Mouse (Mus musculus) small intestine, adult 2 months (tissue): ENCODE measurements around the gene Dpyd. TPM values are rescaled to one million over a fixed set of nuclear protein-coding genes. Genes with fewer than 3 reads are reported as not detected.

Source experiments
- H3K27ac ChIP-seq: fragments of 200-500 bp; 2 replicates; pipeline ENCODE4 v1.5.1; 2012; ENCODE audit warnings: low read depth, low read length, control low read depth, inconsistent platforms; ENCODE audit not compliant: insufficient read depth
- H3K27me3 ChIP-seq: fragments of 200-500 bp; 2 replicates; pipeline ENCODE4 v1.6.1; 2012; ENCODE audit warnings: mild to moderate bottlenecking, moderate library complexity, low read length, inconsistent platforms; ENCODE audit not compliant: control insufficient read depth, insufficient read depth
- H3K36me3 ChIP-seq: fragments of 200-500 bp; 2 replicates; pipeline ENCODE4 v1.6.1; 2012; ENCODE audit warnings: mild to moderate bottlenecking, low read length, control low read depth, inconsistent platforms; ENCODE audit not compliant: control insufficient read depth, insufficient read depth
- H3K4me1 ChIP-seq: fragments of 200-500 bp; 2 replicates; pipeline ENCODE4 v1.6.1; 2012; ENCODE audit warnings: low read length, inconsistent platforms, mixed read lengths; ENCODE audit not compliant: control insufficient read depth, insufficient read depth, insufficient read length
- H3K4me3 ChIP-seq: fragments of 200-500 bp; 2 replicates; pipeline ENCODE4 v1.5.1; 2012; ENCODE audit warnings: low read depth, mild to moderate bottlenecking, control low read depth, inconsistent platforms, low read length, moderate library complexity
- CTCF ChIP-seq: fragments of 200-500 bp; IDR thresholded peaks from 2 replicates; pipeline ENCODE4 v1.5.1; 2012; ENCODE audit warnings: low read depth, mild to moderate bottlenecking, control low read depth, inconsistent platforms, low read length, moderate library complexity, mixed read lengths; ENCODE audit not compliant: insufficient replicate concordance, insufficient read length; ENCODE audit errors: extremely low read depth
- POLR2A ChIP-seq: fragments of 200-500 bp; IDR thresholded peaks from 2 replicates; pipeline ENCODE4 v1.6.1; 2012; ENCODE audit warnings: low read depth, mild to moderate bottlenecking, control low read depth, inconsistent platforms, low read length, moderate library complexity
- WGBS: fragments of 180-500 bp; shearing (Covaris S2); methylation state at CpG from one replicate; pipeline ENCODE4 v1.1.7; 2018; 5-methylcytosine and 5-hydroxymethylcytosine counted together
- polyA plus RNA-seq: library from polyadenylated mRNA; depleted of rRNA; stranded (reverse); fragments of >200 nt; gene quantifications from 2 replicates; pipeline ENCODE4 v1.2.3, GENCODE M21; 2012

The Dpyd gene
- polyA plus RNA-seq, 1 experiment, result 13.4 TPM

GRCm38 (mm10) chr3:118676052-118676777, 114.3 kb downstream of the Dpyd start:
- no peak overlapping the region for H3K27ac ChIP-seq
- H3K4me3 ChIP-seq, result no peak overlapping the region
- TF ChIP-seq CTCF (no peak), POLR2A (no peak)
- H3K27me3 ChIP-seq, result no peaks in the 10 kb centered on the region
- H3K36me3 ChIP-seq, result no peaks in the 10 kb centered on the region
- no peaks in the 10 kb centered on the region for H3K4me1 ChIP-seq
- WGBS, result 80% methylated on average over 7 of the region's 7 CpGs

- Histone ChIP-seq H3K4me1 (no peaks in the 10 kb centered on the region), H3K36me3 (no peaks in the 10 kb centered on the region), H3K4me3 (no peak overlapping the region), H3K27me3 (no peaks in the 10 kb centered on the region), H3K27ac (no peak overlapping the region)
- no peak for TF ChIP-seq POLR2A
- no peak for TF ChIP-seq CTCF
- 42% methylated on average over 4 of the region's 4 CpGs for WGBS
These were observed 118.9 kb downstream of the Dpyd start for GRCm38 (mm10) chr3:118680803-118681202.

GRCm38 (mm10) chr3:118750269-118750668, 188.3 kb downstream of the Dpyd start:
- TF ChIP-seq POLR2A (no peak), CTCF (no peak)
- H3K27ac ChIP-seq, result no peak overlapping the region
- no peak overlapping the region for H3K4me3 ChIP-seq
- WGBS, result 77% methylated on average over 3 of the region's 3 CpGs
- no peaks in the 10 kb centered on the region for H3K36me3 ChIP-seq
- no peaks in the 10 kb centered on the region for H3K27me3 ChIP-seq
- H3K4me1 ChIP-seq, result no peaks in the 10 kb centered on the region

DNA sequence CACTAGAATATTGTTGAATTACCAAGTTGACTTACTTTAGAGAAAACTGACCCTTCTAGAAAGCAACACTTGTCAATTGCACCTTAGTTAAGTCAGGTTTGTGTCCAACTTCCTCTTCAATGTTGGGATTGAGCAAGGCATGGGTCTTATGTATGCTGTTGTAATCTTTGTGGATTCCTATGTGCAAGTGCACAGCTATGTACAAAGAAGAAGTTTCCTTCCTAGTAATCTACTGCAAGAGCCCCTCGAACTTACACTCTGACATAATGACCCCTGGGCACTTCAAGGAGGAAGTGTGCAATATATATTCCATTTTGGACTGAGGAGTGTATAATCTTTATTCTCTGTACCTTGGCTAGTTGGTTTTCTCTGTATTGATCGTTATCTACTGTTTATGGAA, 191.7 kb downstream of the Dpyd start:
- no peaks in the 10 kb centered on the region for H3K36me3 ChIP-seq
- WGBS, result 77% methylated on average over 2 of the region's 2 CpGs
- no peak overlapping the region for H3K4me3 ChIP-seq
- TF ChIP-seq POLR2A (no peak), CTCF (no peak)
- H3K27me3 ChIP-seq, result no peaks in the 10 kb centered on the region
- H3K27ac ChIP-seq, result no peak overlapping the region
- H3K4me1 ChIP-seq, result no peaks in the 10 kb centered on the region

- no peak overlapping the region for H3K4me3 ChIP-seq
- no peaks in the 10 kb centered on the region for H3K4me1 ChIP-seq
- H3K36me3 ChIP-seq, result 0 out of 2 replicates have a peak, but pooled peaks cover 2% of the 10 kb centered on the region
- no peak overlapping the region for H3K27ac ChIP-seq
- 73% methylated on average over 1 of the region's 1 CpGs for WGBS
- H3K27me3 ChIP-seq, result no peaks in the 10 kb centered on the region
- TF ChIP-seq POLR2A, result no peak
- no peak for TF ChIP-seq CTCF
These were observed 194.2 kb downstream of the Dpyd start for GRCm38 (mm10) chr3:118756099-118756498.

DNA sequence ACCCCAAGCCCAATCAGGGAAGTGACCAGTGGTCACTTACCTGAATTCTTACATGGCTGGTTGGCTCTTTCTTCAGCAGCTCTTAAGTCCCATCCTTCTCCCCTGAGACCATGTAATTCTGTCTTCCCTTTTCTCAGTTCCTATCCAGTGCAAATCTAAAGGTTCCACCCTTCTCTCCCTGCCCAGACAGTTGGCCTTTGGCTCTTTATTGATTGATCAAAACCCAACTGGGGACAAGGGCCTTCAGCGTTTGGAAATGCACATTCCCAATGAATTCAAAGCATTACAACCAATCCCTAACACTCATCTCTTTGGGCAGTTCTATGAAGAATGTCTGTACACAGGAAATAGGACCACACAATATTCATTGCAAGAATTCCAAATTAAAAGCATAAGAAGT, 251.0 kb downstream of the Dpyd start:
- H3K27ac ChIP-seq, result no peak overlapping the region
- no peaks in the 10 kb centered on the region for H3K4me1 ChIP-seq
- WGBS, result 55% methylated on average over 1 of the region's 1 CpGs
- no peaks in the 10 kb centered on the region for H3K27me3 ChIP-seq
- TF ChIP-seq CTCF (no peak), POLR2A (no peak)
- H3K36me3 ChIP-seq, result peaks cover 3% of the 10 kb centered on the region; the same call in 1 of the 2 replicates
- H3K4me3 ChIP-seq, result no peak overlapping the region

DNA sequence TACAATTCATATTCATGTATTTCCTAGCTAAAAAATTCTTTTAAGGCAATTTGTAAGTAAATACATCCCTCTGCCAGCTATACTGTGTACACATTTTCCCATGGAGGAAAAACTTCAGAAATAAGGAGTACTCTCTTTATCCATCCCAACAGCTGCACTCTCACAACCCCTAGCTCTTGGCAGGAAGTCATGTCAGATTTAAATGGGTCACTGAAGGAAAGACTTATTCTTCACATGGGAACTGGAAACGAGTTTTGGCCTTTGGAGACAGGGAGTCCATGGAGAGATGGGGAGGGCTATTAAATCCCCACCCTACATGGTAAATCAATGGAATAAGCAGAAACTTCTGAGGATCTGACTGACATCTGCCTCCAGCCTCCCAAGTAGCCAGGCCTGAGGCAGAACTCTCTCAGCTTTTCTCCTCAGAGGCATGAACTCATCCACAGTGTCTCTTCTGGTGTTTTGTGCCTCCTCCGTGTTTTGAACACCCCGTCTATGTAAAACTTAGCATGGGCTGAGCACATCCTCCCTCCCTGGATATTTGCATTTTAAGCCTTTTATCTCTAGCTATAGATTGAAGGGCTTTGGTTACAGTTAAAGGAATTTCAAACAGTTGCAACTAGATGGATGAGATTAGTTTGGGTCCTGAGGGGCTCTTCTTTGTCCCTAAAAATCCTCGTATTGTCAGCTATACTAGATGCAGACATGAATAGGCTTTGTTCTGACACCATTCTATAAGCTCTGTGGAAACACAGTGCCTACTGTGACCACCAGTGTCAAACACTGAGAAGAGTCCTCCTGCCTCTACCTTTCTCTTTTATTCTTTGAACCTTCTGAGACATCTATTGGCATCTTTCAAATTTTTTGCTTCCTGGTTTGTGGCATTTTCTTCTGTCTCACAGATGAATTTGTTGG, 288.9 kb downstream of the Dpyd start:
- H3K27me3 ChIP-seq, result no peaks in the 10 kb centered on the region
- WGBS, result 72% methylated on average over 4 of the region's 4 CpGs

More for the DNA sequence above, 288.9 kb downstream of the Dpyd start:
- H3K4me3 ChIP-seq, result no peak overlapping the region
- H3K36me3 ChIP-seq, result no peaks in the 10 kb centered on the region
- no peak overlapping the region for H3K27ac ChIP-seq
- TF ChIP-seq CTCF, result no peak
- no peak for TF ChIP-seq POLR2A
- no peaks in the 10 kb centered on the region for H3K4me1 ChIP-seq
